Mouse (Mus musculus) heart, adult 2 months (tissue): Measurements from ENCODE around the gene Trp53i11. TPM values are rescaled to one million over a fixed set of nuclear protein-coding genes. Genes with fewer than 3 reads are reported as not detected.

Source experiments
- DNase-seq, 2 experiments: peaks; one replicate each; pipeline ENCODE4 v3.0.0; 2021
- H3K27ac ChIP-seq: fragments of 200-600 bp; 2 replicates; pipeline ENCODE4 v1.8.1; 2022
- H3K27me3 ChIP-seq: fragments of 200-500 bp; 2 replicates; pipeline ENCODE4 v1.6.1; 2012; ENCODE audit warnings: mild to moderate bottlenecking, low read length, inconsistent platforms, mixed read lengths; ENCODE audit not compliant: control insufficient read depth, insufficient read depth
- H3K36me3 ChIP-seq: fragments of 200-500 bp; 2 replicates; pipeline ENCODE4 v1.6.1; 2012; ENCODE audit warnings: low read length, inconsistent platforms; ENCODE audit not compliant: control insufficient read depth, insufficient read depth
- H3K4me1 ChIP-seq: fragments of 200-500 bp; 2 replicates; pipeline ENCODE4 v1.6.1; 2011; ENCODE audit warnings: low read length; ENCODE audit not compliant: control insufficient read depth, insufficient read depth
- H3K4me3 ChIP-seq: fragments of 200-600 bp; 2 replicates; pipeline ENCODE4 v1.8.1; 2022
- H3K79me2 ChIP-seq: fragments of 200-500 bp; replicated peaks from 2 replicates; pipeline ENCODE4 v1.6.1; 2012; ENCODE audit warnings: mild to moderate bottlenecking, inconsistent platforms, low read length, moderate library complexity, mixed read lengths; ENCODE audit not compliant: control insufficient read depth, insufficient read depth
- H3K9ac ChIP-seq: fragments of 200-500 bp; 2 replicates; pipeline ENCODE4 v1.6.1; 2012; ENCODE audit warnings: low read depth, mild to moderate bottlenecking, control low read depth, inconsistent platforms, low read length, mixed read lengths
- CTCF ChIP-seq: fragments of 200-600 bp; IDR thresholded peaks from 2 replicates; pipeline ENCODE4 v1.8.1; 2022; ENCODE audit warnings: antibody characterized with exemption, mild to moderate bottlenecking, moderate library complexity
- EP300 ChIP-seq: fragments of 200-500 bp; IDR thresholded peaks from 2 replicates; pipeline ENCODE4 v1.6.1; 2011; ENCODE audit warnings: low read depth, low read length, control low read depth; ENCODE audit not compliant: insufficient read depth
- POLR2A ChIP-seq: fragments of 200-500 bp; IDR thresholded peaks from 2 replicates; pipeline ENCODE4 v1.6.1; 2011; ENCODE audit warnings: mild to moderate bottlenecking, low read depth, low read length, control low read depth; ENCODE audit not compliant: insufficient read depth
- WGBS: fragments of 180-500 bp; shearing (Covaris S2); methylation state at CpG from one replicate; pipeline ENCODE4 v1.1.7; 2018; 5-methylcytosine and 5-hydroxymethylcytosine counted together
- intact Hi-C: fragments of 180-260 bp; cut with DNase I; formaldehyde crosslinking; loops from one replicate; pipeline ENCODE4 v1.15.1; 2025
- polyA plus RNA-seq: library from polyadenylated mRNA; depleted of rRNA; stranded (reverse); fragments of >200 nt; gene quantifications from 2 replicates; pipeline ENCODE4 v1.2.3, GENCODE M21; 2012
- total RNA-seq, 2 experiments: library from RNA; stranded (reverse); gene quantifications; 2 replicates each; pipeline ENCODE4 v1.2.3; 2021

Gene Trp53i11
- total and polyA plus RNA-seq, 3 experiments, result 25.2 to 34.4 (median 33.2) TPM

DNA sequence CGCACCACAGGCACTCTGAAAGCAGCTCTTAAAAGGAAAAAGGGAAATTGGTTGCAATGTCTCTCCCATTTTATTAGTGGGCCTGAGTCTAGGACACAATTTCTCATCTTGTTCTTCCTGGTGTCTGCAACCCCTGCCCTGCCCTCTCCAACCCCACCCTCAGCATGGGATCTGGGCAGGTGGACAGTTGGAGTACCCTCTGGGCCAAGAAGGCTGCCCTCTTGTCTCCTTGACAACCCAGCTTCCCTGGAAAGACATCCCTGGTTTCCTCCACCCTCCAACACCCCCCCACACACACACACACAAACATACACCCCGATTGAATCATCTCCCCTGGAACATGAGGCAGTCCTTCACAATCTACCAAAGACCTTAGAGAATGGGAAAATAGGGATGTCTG, 11.6 kb upstream of the Trp53i11 start:
- no peak for TF ChIP-seq CTCF
- no peak for TF ChIP-seq EP300
- TF ChIP-seq POLR2A, result no peak
- Histone ChIP-seq H3K27ac (no peak overlapping the region), H3K9ac (no peak overlapping the region), H3K79me2 (no peaks in the 10 kb centered on the region), H3K4me1 (peaks cover 5% of the 10 kb centered on the region), H3K27me3 (no peaks in the 10 kb centered on the region), H3K36me3 (no peaks in the 10 kb centered on the region), H3K4me3 (no peak overlapping the region)
- 37% methylated on average over 2 of the region's 2 CpGs for whole genome bisulfite sequencing
- no peak for DNase-seq
- intact Hi-C loops, result no loop called here

DNA sequence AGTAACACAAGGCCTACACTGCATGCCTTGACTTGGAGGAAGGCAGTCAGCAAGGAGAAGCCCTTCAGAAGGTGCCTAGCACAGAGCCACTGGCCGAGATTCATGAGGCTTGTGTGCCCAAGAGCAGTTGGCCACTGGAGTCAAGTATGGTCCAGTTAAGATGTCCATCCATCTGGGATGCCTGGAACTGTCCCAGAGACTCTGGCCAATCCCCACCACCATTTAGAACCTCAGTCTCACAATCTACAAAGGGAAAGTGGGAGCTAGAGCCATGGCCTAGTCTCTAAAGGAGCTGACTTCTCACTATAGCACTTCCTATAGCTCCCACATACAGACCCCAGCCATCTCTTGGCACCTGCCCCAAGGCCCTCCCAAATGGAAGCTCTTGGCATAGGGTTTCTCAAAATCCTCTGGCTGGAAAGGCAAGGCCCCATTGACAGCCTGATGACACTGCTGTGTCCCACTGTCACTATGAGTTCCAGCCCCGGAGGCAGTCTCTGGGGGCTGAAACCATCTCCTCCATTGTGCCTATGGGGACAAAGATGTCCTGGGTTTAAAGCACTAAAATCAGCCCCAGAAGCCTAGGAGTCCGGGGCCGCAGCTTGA, 11.1 kb upstream of the Trp53i11 start:
- intact Hi-C loops, result no loop called here
- Histone ChIP-seq H3K4me1 (peaks cover 5% of the 10 kb centered on the region), H3K9ac (no peak overlapping the region), H3K79me2 (no peaks in the 10 kb centered on the region), H3K27me3 (no peaks in the 10 kb centered on the region), H3K27ac (no peak overlapping the region), H3K4me3 (no peak overlapping the region), H3K36me3 (no peaks in the 10 kb centered on the region)
- WGBS, result 71% methylated on average over 4 of the region's 4 CpGs
- no peak for DNase-seq
- TF ChIP-seq EP300 (no peak), CTCF (no peak), POLR2A (no peak)

DNA sequence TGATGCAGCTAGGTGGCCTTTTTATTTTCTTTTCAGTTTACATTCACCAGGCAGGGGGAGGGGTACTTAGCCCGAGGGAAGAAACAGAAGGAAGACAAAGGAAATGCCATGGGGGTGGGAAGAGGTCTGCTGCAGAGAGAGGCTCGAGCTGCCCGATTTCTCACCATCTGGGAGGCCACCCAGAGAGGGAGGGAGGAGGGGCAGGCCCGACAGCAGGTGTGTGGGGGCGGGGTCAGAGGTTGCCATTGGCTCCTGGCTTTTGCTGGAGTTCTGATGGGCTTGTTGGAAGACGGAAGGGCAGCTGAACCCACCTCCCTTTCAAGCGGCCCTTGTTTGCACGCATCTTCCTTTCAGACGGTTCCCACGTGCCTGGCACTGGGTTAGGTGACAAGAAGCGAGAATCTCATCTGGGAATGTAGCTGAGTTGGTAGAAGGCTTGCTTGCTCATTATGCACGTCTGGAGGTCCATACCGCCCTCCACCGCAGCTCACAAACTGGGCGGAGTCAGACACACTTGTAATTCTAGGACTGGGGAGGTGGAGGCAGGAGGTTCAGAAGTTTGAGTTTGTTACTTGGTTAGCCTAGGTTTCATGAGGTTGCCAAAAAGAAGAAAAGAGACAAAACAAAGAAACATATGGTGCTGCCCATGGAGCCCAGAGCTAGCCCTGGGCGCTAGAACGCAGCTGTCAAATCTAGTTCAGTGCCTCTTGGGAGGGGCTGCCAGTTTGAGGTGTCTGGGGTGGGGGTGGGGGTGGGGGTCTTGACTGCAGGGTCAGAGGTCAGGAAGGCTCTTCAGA, 10.3 kb upstream of the Trp53i11 start:
- Histone ChIP-seq H3K9ac (no peak overlapping the region), H3K36me3 (no peaks in the 10 kb centered on the region), H3K4me1 (peaks cover 5% of the 10 kb centered on the region), H3K27ac (no peak overlapping the region), H3K4me3 (no peak overlapping the region), H3K79me2 (no peaks in the 10 kb centered on the region), H3K27me3 (no peaks in the 10 kb centered on the region)
- intact Hi-C loops, result no loop called here
- 46% methylated on average over 17 of the region's 17 CpGs for WGBS
- no peak for DNase-seq
- TF ChIP-seq EP300 (no peak), POLR2A (no peak), CTCF (no peak)

DNA sequence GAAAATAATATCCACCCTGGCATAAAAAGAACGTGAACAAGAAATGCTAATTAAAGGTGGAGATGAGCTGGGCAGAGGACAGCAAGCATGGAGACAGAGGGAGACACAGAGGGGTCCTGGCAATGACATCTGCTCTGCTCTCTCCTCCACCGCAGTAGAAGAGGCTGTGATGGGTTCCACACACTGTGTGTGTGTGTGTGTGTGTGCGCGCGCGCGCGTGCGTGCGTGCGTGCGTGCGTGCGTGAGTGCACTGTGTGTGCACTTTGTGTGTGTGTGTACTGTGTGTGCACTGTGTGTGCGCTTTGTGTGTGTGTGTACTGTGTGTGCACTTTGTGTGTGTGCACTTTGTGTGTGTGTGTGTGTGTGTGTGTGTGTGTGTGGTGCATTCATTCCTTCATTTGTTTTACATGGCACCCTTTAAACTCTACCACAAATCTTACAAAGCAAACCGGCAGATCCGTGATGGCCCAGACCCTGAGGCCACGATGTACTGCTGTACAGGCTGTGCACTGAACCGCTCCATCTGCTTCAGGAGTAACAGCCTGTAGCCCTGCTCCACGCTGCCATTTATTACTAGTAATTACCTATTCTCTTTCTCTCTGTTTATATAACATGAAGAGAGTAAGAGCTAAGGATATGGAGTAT, 9.6 kb upstream of the Trp53i11 start:
- intact Hi-C loops, result no loop called here
- Histone ChIP-seq H3K4me1 (peaks cover 5% of the 10 kb centered on the region), H3K27ac (no peak overlapping the region), H3K9ac (no peak overlapping the region), H3K4me3 (no peak overlapping the region), H3K79me2 (no peaks in the 10 kb centered on the region), H3K27me3 (no peaks in the 10 kb centered on the region), H3K36me3 (no peaks in the 10 kb centered on the region)
- WGBS, result 91% methylated on average over 20 of the region's 20 CpGs
- no peak for DNase-seq
- TF ChIP-seq POLR2A (no peak), EP300 (no peak), CTCF (no peak)

- Histone ChIP-seq H3K36me3 (no peaks in the 10 kb centered on the region), H3K4me1 (peaks cover 5% of the 10 kb centered on the region), H3K9ac (no peak overlapping the region), H3K79me2 (no peaks in the 10 kb centered on the region), H3K27me3 (no peaks in the 10 kb centered on the region), H3K27ac (no peak overlapping the region), H3K4me3 (no peak overlapping the region)
- intact Hi-C loops, result no loop called here
- no peak for DNase-seq
- 86% methylated on average over 4 of the region's 4 CpGs for WGBS
- no peak for TF ChIP-seq EP300
- TF ChIP-seq CTCF, result no peak
- TF ChIP-seq POLR2A, result no peak
Measured at GRCm38 (mm10) chr2:93178313-93178677, 9.1 kb upstream of the Trp53i11 start.

DNA sequence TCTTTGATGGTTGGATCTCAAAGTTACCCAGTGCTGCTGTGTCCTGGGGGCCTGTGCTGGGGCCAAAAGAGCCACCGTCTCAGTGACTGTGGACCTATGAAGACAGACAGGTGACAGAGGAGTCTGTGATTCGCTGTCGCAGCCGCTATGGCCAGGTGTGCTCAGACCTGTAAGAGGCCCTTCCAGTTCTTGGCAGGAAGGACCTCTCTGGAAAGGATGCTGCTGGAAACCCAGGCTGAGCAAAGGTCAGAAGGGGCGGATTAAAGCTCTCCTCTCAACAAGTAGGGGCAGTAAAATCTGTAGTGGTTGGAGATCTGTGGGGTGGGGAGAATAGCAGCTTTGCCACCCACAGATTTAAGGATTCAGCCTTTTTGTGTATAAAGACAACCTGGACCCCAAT, 7.7 kb upstream of the Trp53i11 start:
- Histone ChIP-seq H3K27ac (no peak overlapping the region), H3K27me3 (no peaks in the 10 kb centered on the region), H3K79me2 (no peaks in the 10 kb centered on the region), H3K4me1 (peaks cover 1% of the 10 kb centered on the region; the same call in 1 of the 2 replicates), H3K4me3 (no peak overlapping the region), H3K36me3 (no peaks in the 10 kb centered on the region), H3K9ac (no peak overlapping the region)
- TF ChIP-seq CTCF, result no peak
- TF ChIP-seq EP300, result no peak
- TF ChIP-seq POLR2A, result no peak
- no peak for DNase-seq
- intact Hi-C loops, result no loop called here
- WGBS, result 83% methylated on average over 5 of the region's 5 CpGs
